Mouse (Mus musculus): ENCODE measurements around the gene Dennd4c.
A peak's percentile ranks its signal among the peaks of the same experiment; 100 is the strongest.

The Dennd4c gene

GRCm38 (mm10) chr4:86879477-86879876 is 131.1 kb downstream of the Dennd4c start:
- no peak for DNase-seq (ENCODE audit: extremely low read depth, insufficient read length, low spot score)

GRCm38 (mm10) chr4:86881178-86881577 is 132.8 kb downstream of the Dennd4c start:
- DNase-seq (ENCODE audit: extremely low read depth, insufficient read length, low spot score), result no peak

GRCm38 (mm10) chr4:86882413-86882812 is 134.1 kb downstream of the Dennd4c start:
- DNase-seq (ENCODE audit: extremely low read depth, insufficient read length, low spot score), result no peak

- DNase-seq (ENCODE audit: extremely low read depth, insufficient read length, low spot score), result no peak
These were observed 136.6 kb downstream of the Dennd4c start for GRCm38 (mm10) chr4:86884945-86885344.

GRCm38 (mm10) chr4:86885790-86886159 is 137.4 kb downstream of the Dennd4c start:
- no peak for DNase-seq (ENCODE audit: extremely low read depth, insufficient read length, low spot score)

GRCm38 (mm10) chr4:86886160-86886878 is 138.0 kb downstream of the Dennd4c start:
- DNase-seq (ENCODE audit: extremely low read depth, insufficient read length, low spot score), result no peak

- DNase-seq (ENCODE audit: extremely low read depth, insufficient read length, low spot score), result no peak
These were observed 139.5 kb downstream of the Dennd4c start for GRCm38 (mm10) chr4:86887879-86888278.

- no peak for DNase-seq (ENCODE audit: extremely low read depth, insufficient read length, low spot score)
These were observed 149.1 kb downstream of the Dennd4c start for GRCm38 (mm10) chr4:86897411-86897810.

GRCm38 (mm10) chr4:86898791-86899474 is 150.6 kb downstream of the Dennd4c start:
- DNase-seq (ENCODE audit: extremely low read depth, insufficient read length, low spot score), result peak; percentile 13
